Mouse (Mus musculus): ENCODE results near the gene Desi1. TPM values are rescaled to one million over a fixed set of nuclear protein-coding genes. Genes with fewer than 3 reads are reported as not detected.

Gene Desi1
- total and polyA plus RNA-seq, 3 experiments, result 10.0 to 47.3 (median 10.9) TPM

GRCm38 (mm10) chr15:82071816-82072469 lies 38.3 kb upstream of the Desi1 start:
- dilution Hi-C loops (cut with MboI; ENCODE audit: extremely low pct_ligation_motif_present, extremely low pct_unique_long_range_greater_than_20kb, low sequenced_read_pairs), result no loop called here
- peaks cover 8% of the 10 kb centered on the region for H3K27me3 ChIP-seq (replicated peaks)
- H3K79me2 ChIP-seq (replicated peaks; ENCODE audit: control insufficient read depth, extremely low read depth, insufficient read depth, poor library complexity, severe bottlenecking), result no peaks in the 10 kb centered on the region
- no peaks in the 10 kb centered on the region for H3K9me3 ChIP-seq (replicated peaks; ENCODE audit: low read length)
- TF ChIP-seq MAFK (IDR thresholded peaks at IDR 0.05; ENCODE audit: insufficient replicate concordance, low read length), result no peak
- TF ChIP-seq JUND (conservative IDR thresholded peaks at IDR 0.05; ENCODE audit: low read depth, low read length), result no peak
- no peak for TF ChIP-seq BHLHE40 (IDR thresholded peaks at IDR 0.05; ENCODE audit: low read depth, low read length)
- H3K9ac ChIP-seq (ENCODE audit: insufficient read depth, low read depth), result no peak overlapping the region
- no peaks in the 10 kb centered on the region for H3K4me1 ChIP-seq (ENCODE audit: control insufficient read depth in 1 of 2, insufficient read depth in 2 of 2)
- no peaks in the 10 kb centered on the region for H3K36me3 ChIP-seq (replicated peaks in 1 of 2; ENCODE audit: control insufficient read depth in 1 of 2, insufficient read depth in 1 of 2, low read length in 1 of 2)
- H3K4me3 ChIP-seq (replicated peaks in 1 of 3; ENCODE audit: low read depth in 2 of 3, low read length in 2 of 3, poor library complexity in 1 of 3), result no peak overlapping the region
- H3K4me2 ChIP-seq (ENCODE audit: insufficient read depth, low read depth, poor library complexity, severe bottlenecking), result no peak overlapping the region
- H3K27ac ChIP-seq (ENCODE audit: insufficient read depth, low read depth), result no peak overlapping the region
- in situ Hi-C loops (cut with MboI; ENCODE audit: low pct_ligation_motif_present, low pct_unique_long_range_greater_than_20kb, low sequenced_read_pairs), result no loop called here
- no peak for DNase-seq (ENCODE audit: extremely low read depth)

DNA sequence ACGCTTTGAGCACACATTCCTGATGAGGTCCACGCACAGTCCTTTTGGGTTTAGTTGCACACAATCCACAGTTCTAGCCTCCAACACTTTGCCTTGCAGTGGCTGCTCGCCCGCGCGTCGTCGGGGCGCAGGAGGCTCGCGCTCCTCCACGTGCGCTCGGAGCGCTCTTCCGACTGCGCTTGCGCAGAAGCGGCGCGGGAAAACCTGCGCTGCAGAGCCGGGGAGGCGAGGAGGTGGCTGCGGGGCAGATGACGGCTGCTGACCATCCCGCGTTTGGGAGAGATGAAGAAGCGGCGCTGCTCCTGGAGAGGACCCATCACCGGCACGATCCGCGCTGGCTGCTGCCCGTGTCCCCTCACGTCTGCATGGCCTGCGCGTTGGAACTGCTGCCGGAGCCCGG lies 36.2 kb upstream of the Desi1 start, which contains the start of gene Mei1:
TSS of gene Mei1 (plus strand) at position 99 of the 400 bp plus-strand sequence.
- Histone ChIP-seq H3K27me3 (replicated peaks) (peaks cover 10% of the 10 kb centered on the region), H3K9ac (ENCODE audit: insufficient read depth, low read depth) (no peak within 1 kb of the TSS), H3K9me3 (replicated peaks; ENCODE audit: low read length) (no peaks in the 10 kb centered on the region), H3K27ac (ENCODE audit: insufficient read depth, low read depth) (no peak within 1 kb of the TSS), H3K79me2 (replicated peaks; ENCODE audit: control insufficient read depth, extremely low read depth, insufficient read depth, poor library complexity, severe bottlenecking) (no peaks in the 10 kb centered on the region), H3K4me1 (ENCODE audit: control insufficient read depth in 1 of 2, insufficient read depth in 2 of 2) (no peaks in the 10 kb centered on the region), H3K36me3 (replicated peaks in 1 of 2; ENCODE audit: control insufficient read depth in 1 of 2, insufficient read depth in 1 of 2, low read length in 1 of 2) (no peaks in the 10 kb centered on the region), H3K4me3 (replicated peaks in 1 of 3; ENCODE audit: low read depth in 2 of 3, low read length in 2 of 3, poor library complexity in 1 of 3) (no peak within 1 kb of the TSS), H3K4me2 (ENCODE audit: insufficient read depth, low read depth, poor library complexity, severe bottlenecking) (no peak within 1 kb of the TSS)
- DNase-seq (ENCODE audit: extremely low read depth), result no peak
- in situ Hi-C loops (cut with MboI; ENCODE audit: low pct_ligation_motif_present, low pct_unique_long_range_greater_than_20kb, low sequenced_read_pairs), result loop anchor here (10.0 kb wide), 1 partner anchor 175 kb away; the partner anchor contains the start of gene Cenpm
- TF ChIP-seq ETS1 (conservative IDR thresholded peaks at IDR 0.05; ENCODE audit: low read depth, low read length), result no peak
- dilution Hi-C loops (cut with MboI; ENCODE audit: extremely low pct_ligation_motif_present, extremely low pct_unique_long_range_greater_than_20kb, low sequenced_read_pairs), result no loop called here

DNA sequence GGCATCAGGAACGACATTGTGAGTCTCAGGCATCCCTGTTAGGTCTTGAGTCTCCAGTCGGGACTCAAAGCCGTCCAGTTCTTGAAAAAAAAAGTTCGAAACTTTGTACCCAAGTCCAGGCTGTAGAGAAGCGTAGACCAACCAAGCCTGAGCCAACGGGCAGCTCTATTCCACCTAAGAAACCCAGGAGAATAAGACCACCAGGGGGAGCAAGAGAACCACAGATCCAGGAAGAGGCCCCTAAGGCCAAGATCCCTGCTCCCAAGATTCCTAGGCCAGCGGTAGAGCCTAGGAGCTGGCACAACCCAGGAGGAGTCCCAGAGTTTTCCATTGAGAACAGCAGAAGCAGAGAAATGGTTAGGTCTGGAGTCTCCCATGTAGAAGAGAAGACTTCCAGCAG lies 31.8 kb upstream of the Desi1 start:
- no peak overlapping the region for H3K4me3 ChIP-seq (replicated peaks in 1 of 3; ENCODE audit: low read depth in 2 of 3, low read length in 2 of 3, poor library complexity in 1 of 3)
- peaks cover 45% of the 10 kb centered on the region for H3K27me3 ChIP-seq (replicated peaks)
- no peaks in the 10 kb centered on the region for H3K79me2 ChIP-seq (replicated peaks; ENCODE audit: control insufficient read depth, extremely low read depth, insufficient read depth, poor library complexity, severe bottlenecking)
- no peak overlapping the region for H3K9ac ChIP-seq (ENCODE audit: insufficient read depth, low read depth)
- peaks cover 0 to 7% of the 10 kb centered on the region in 2 experiments; a peak in 2 of 4 replicates for H3K4me1 ChIP-seq (ENCODE audit: control insufficient read depth in 1 of 2, insufficient read depth in 2 of 2)
- peak; percentile 69 for DNase-seq (ENCODE audit: extremely low read depth)
- no peaks in the 10 kb centered on the region for H3K36me3 ChIP-seq (replicated peaks in 1 of 2; ENCODE audit: control insufficient read depth in 1 of 2, insufficient read depth in 1 of 2, low read length in 1 of 2)
- no peak overlapping the region for H3K4me2 ChIP-seq (ENCODE audit: insufficient read depth, low read depth, poor library complexity, severe bottlenecking)
- in situ Hi-C loops (cut with MboI; ENCODE audit: low pct_ligation_motif_present, low pct_unique_long_range_greater_than_20kb, low sequenced_read_pairs), result loop anchor here (10.0 kb wide), 1 partner anchor 179 kb away; the partner anchor contains the start of gene Cenpm
- H3K9me3 ChIP-seq (replicated peaks; ENCODE audit: low read length), result no peaks in the 10 kb centered on the region
- no peak overlapping the region for H3K27ac ChIP-seq (ENCODE audit: insufficient read depth, low read depth)
- dilution Hi-C loops (cut with MboI; ENCODE audit: extremely low pct_ligation_motif_present, extremely low pct_unique_long_range_greater_than_20kb, low sequenced_read_pairs), result no loop called here
- peak; percentile 73 for TF ChIP-seq SMC3 (IDR thresholded peaks at IDR 0.05; ENCODE audit: low read depth, low read length)
- TF ChIP-seq MAZ (IDR thresholded peaks at IDR 0.05; ENCODE audit: low read depth, low read length), result no peak
- peak; percentile 74 for TF ChIP-seq RAD21 (IDR thresholded peaks at IDR 0.05; ENCODE audit: low read depth, low read length)
- TF ChIP-seq MAX (IDR thresholded peaks at IDR 0.05; ENCODE audit: low read length), result no peak
- no peak for TF ChIP-seq SIN3A (IDR thresholded peaks at IDR 0.05; ENCODE audit: low read length)
- TF ChIP-seq EP300 (IDR thresholded peaks at IDR 0.05; ENCODE audit: low read length), result no peak
- no peak for TF ChIP-seq USF2 (conservative IDR thresholded peaks at IDR 0.05; ENCODE audit: low read depth, low read length)
- no peak for TF ChIP-seq JUND (conservative IDR thresholded peaks at IDR 0.05; ENCODE audit: low read depth, low read length)
- no peak for TF ChIP-seq E2F4 (IDR thresholded peaks at IDR 0.05; ENCODE audit: insufficient replicate concordance, low read depth, low read length)
- no peak for TF ChIP-seq USF1 (IDR thresholded peaks at IDR 0.05; ENCODE audit: low read depth, low read length)
- TF ChIP-seq MEF2A (IDR thresholded peaks at IDR 0.05; ENCODE audit: borderline replicate concordance, low read depth, low read length), result no peak
- no peak for TF ChIP-seq CHD1 (IDR thresholded peaks at IDR 0.05; ENCODE audit: low read depth, low read length)
- TF ChIP-seq CHD2 (IDR thresholded peaks at IDR 0.05; ENCODE audit: low read length), result no peak
- TF ChIP-seq MXI1 (IDR thresholded peaks at IDR 0.05; ENCODE audit: low read depth, low read length), result no peak
- no peak for TF ChIP-seq TCF12 (IDR thresholded peaks at IDR 0.05; ENCODE audit: low read depth, low read length)
- no peak for TF ChIP-seq NRF1 (IDR thresholded peaks at IDR 0.05; ENCODE audit: low read depth, low read length)
- no peak for TF ChIP-seq ZMIZ1 (IDR thresholded peaks at IDR 0.05; ENCODE audit: low read depth, low read length)
- no peak for TF ChIP-seq HCFC1 (IDR thresholded peaks at IDR 0.05; ENCODE audit: low read depth, low read length)
- TF ChIP-seq ELF1 (IDR thresholded peaks at IDR 0.05; ENCODE audit: low read depth, low read length), result peak; percentile 70
- no peak for TF ChIP-seq POLR2AphosphoS2 (IDR thresholded peaks at IDR 0.05; ENCODE audit: low read depth, low read length)
- TF ChIP-seq JUN (IDR thresholded peaks at IDR 0.05; ENCODE audit: insufficient read depth, low read depth, low read length), result no peak
- TF ChIP-seq IRF4 (IDR thresholded peaks at IDR 0.05; ENCODE audit: low read depth, low read length), result no peak
- no peak for TF ChIP-seq POLR2A (IDR thresholded peaks at IDR 0.05; ENCODE audit: low read depth, low read length)

Data from CH12.LX (cell line).